Mouse (Mus musculus) heart, adult 2 months (tissue): ENCODE results near the gene Clip3. TPM values are rescaled to one million over a fixed set of nuclear protein-coding genes. Genes with fewer than 3 reads are reported as not detected.

Experiments used
- DNase-seq, 2 experiments: peaks; one replicate each; pipeline ENCODE4 v3.0.0; 2021
- H3K27ac ChIP-seq: fragments of 200-600 bp; 2 replicates; pipeline ENCODE4 v1.8.1; 2022
- H3K27me3 ChIP-seq: fragments of 200-500 bp; 2 replicates; pipeline ENCODE4 v1.6.1; 2012; ENCODE audit warnings: mild to moderate bottlenecking, low read length, inconsistent platforms, mixed read lengths; ENCODE audit not compliant: control insufficient read depth, insufficient read depth
- H3K36me3 ChIP-seq: fragments of 200-500 bp; 2 replicates; pipeline ENCODE4 v1.6.1; 2012; ENCODE audit warnings: low read length, inconsistent platforms; ENCODE audit not compliant: control insufficient read depth, insufficient read depth
- H3K4me1 ChIP-seq: fragments of 200-500 bp; 2 replicates; pipeline ENCODE4 v1.6.1; 2011; ENCODE audit warnings: low read length; ENCODE audit not compliant: control insufficient read depth, insufficient read depth
- H3K4me3 ChIP-seq: fragments of 200-600 bp; 2 replicates; pipeline ENCODE4 v1.8.1; 2022
- H3K79me2 ChIP-seq: fragments of 200-500 bp; replicated peaks from 2 replicates; pipeline ENCODE4 v1.6.1; 2012; ENCODE audit warnings: mild to moderate bottlenecking, inconsistent platforms, low read length, moderate library complexity, mixed read lengths; ENCODE audit not compliant: control insufficient read depth, insufficient read depth
- H3K9ac ChIP-seq: fragments of 200-500 bp; 2 replicates; pipeline ENCODE4 v1.6.1; 2012; ENCODE audit warnings: low read depth, mild to moderate bottlenecking, control low read depth, inconsistent platforms, low read length, mixed read lengths
- CTCF ChIP-seq: fragments of 200-600 bp; IDR thresholded peaks from 2 replicates; pipeline ENCODE4 v1.8.1; 2022; ENCODE audit warnings: antibody characterized with exemption, mild to moderate bottlenecking, moderate library complexity
- EP300 ChIP-seq: fragments of 200-500 bp; IDR thresholded peaks from 2 replicates; pipeline ENCODE4 v1.6.1; 2011; ENCODE audit warnings: low read depth, low read length, control low read depth; ENCODE audit not compliant: insufficient read depth
- POLR2A ChIP-seq: fragments of 200-500 bp; IDR thresholded peaks from 2 replicates; pipeline ENCODE4 v1.6.1; 2011; ENCODE audit warnings: mild to moderate bottlenecking, low read depth, low read length, control low read depth; ENCODE audit not compliant: insufficient read depth
- WGBS: fragments of 180-500 bp; shearing (Covaris S2); methylation state at CpG from one replicate; pipeline ENCODE4 v1.1.7; 2018; 5-methylcytosine and 5-hydroxymethylcytosine counted together
- intact Hi-C: fragments of 180-260 bp; cut with DNase I; formaldehyde crosslinking; loops from one replicate; pipeline ENCODE4 v1.15.1; 2025
- polyA plus RNA-seq: library from polyadenylated mRNA; depleted of rRNA; stranded (reverse); fragments of >200 nt; gene quantifications from 2 replicates; pipeline ENCODE4 v1.2.3, GENCODE M21; 2012
- total RNA-seq, 2 experiments: library from RNA; stranded (reverse); gene quantifications; 2 replicates each; pipeline ENCODE4 v1.2.3; 2021

Gene Clip3
- total and polyA plus RNA-seq, 3 experiments: 5.6 to 6.6 (median 5.6) TPM

DNA sequence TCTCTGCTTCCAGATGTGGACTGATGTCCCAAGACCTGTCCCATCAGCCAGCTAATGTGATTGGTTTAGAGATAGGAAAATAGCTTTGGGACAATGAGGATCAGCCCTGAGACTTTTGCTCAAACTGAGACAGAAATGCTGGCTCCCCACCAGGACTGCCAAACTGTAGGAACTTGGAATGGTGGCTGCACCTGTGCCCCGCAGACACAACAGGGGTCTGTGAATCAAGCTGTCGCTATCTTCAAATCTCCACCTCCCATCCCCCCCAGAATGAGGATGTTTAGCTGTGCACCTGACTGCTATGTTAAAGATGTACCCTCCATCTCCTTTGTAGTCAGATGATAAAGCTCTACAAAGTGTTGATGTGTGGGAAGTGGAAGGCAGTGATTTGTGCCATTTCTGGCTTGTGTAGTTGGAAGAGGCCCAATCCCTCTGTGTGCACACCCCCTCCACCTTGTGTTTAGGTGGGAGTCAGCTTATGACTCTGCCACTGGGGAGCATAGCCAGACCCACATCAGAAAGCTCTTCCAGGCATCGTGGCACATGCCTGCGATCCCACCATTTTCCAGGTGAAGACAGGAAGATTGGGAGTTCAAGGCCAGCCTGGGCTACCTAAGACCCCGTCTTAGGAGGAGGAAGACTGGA lies 32.9 kb downstream of the Clip3 start:
- intact Hi-C loops: no loop called here
- 83% methylated on average over 5 of the region's 5 CpGs for WGBS
- TF ChIP-seq CTCF (no peak), EP300 (no peak), POLR2A (no peak)

DNA sequence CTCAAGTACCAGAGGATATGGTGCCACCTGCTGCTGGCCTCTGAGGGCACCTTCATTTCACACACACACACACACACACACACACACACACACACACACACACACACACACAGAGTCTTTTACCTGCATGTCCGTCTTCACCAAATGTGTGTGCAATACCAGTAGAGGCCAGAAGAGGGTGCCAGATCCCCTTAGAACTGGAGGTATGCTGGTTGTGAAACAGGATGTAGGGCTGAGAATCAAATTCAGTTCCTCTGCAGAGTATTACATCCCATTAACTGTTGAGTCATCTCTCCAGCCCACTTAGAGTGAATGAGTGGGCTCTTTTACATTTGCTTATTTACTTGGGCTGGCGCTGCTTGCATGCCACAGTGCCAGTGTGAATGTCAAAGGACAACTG lies 33.8 kb downstream of the Clip3 start:
- Histone ChIP-seq H3K27me3 (no peaks in the 10 kb centered on the region), H3K79me2 (no peaks in the 10 kb centered on the region), H3K27ac (no peak overlapping the region), H3K36me3 (no peaks in the 10 kb centered on the region), H3K4me1 (peaks cover 1% of the 10 kb centered on the region; the same call in 1 of the 2 replicates), H3K9ac (no peak overlapping the region), H3K4me3 (no peak overlapping the region)
- 54% methylated on average over 2 of the region's 2 CpGs for WGBS
- intact Hi-C loops: no loop called here
- no peak for DNase-seq
- TF ChIP-seq CTCF (peak; percentile 61), EP300 (no peak)

More for the DNA sequence above, 32.9 kb downstream of the Clip3 start:
- Histone ChIP-seq H3K4me3 (no peak overlapping the region), H3K27ac (no peak overlapping the region), H3K4me1 (peaks cover 1% of the 10 kb centered on the region; the same call in 1 of the 2 replicates), H3K36me3 (no peaks in the 10 kb centered on the region), H3K79me2 (no peaks in the 10 kb centered on the region), H3K9ac (no peak overlapping the region), H3K27me3 (no peaks in the 10 kb centered on the region)
- DNase-seq: no peak

DNA sequence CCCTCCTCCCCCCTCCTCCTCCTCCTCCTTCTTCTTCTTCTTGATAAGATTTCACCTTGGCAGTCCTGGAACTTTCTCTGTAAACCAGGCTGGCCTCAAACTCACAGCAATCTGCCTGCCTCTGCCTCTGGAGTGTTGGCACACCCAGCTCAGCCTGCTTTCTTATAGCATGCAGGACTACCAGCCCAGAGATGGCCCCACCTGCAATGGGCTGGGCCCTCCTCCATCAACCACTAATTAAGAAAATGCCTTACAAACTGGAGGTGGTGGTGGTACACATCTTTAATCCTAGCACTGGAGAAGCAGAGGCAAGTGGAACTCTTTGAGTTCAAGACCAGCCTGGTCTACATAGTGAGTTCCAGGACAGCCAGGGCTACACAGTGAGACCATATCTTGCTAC lies 34.9 kb downstream of the Clip3 start:
- Histone ChIP-seq H3K4me1 (no peaks in the 10 kb centered on the region; the same call in 1 of the 2 replicates), H3K36me3 (no peaks in the 10 kb centered on the region), H3K27me3 (no peaks in the 10 kb centered on the region), H3K79me2 (no peaks in the 10 kb centered on the region), H3K27ac (no peak overlapping the region), H3K4me3 (no peak overlapping the region), H3K9ac (no peak overlapping the region)
- TF ChIP-seq CTCF: no peak
- TF ChIP-seq POLR2A: no peak
- TF ChIP-seq EP300: no peak
- intact Hi-C loops: no loop called here
- DNase-seq: no peak

DNA sequence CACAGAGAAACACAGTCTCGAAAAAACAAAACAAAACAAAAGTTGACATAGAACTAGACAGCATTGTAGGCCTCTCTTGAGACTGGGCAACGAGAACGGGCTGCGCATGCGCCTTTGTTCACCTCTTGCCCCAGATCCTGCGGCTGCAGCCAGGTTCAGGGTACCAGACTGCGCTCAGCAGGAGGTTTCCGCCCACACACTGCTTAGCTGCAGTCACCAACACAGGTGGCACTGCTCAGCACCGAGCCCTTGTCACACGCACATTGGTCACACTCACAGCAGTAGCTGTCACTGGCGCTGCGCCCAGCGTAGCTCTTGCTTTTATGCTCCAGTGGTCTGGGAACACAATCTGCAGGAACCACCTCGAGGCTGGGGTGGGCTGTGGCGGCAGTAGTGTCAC lies 35.6 kb downstream of the Clip3 start:
- intact Hi-C loops: no loop called here
- H3K27ac ChIP-seq: no peak overlapping the region
- 52% methylated on average over 15 of the region's 15 CpGs for WGBS
- H3K27me3 ChIP-seq: no peaks in the 10 kb centered on the region
- TF ChIP-seq CTCF (no peak), POLR2A (no peak), EP300 (no peak)
- H3K9ac ChIP-seq: no peak overlapping the region
- no peak overlapping the region for H3K4me3 ChIP-seq
- H3K4me1 ChIP-seq: no peaks in the 10 kb centered on the region; the same call in 1 of the 2 replicates
- no peak for DNase-seq
- H3K36me3 ChIP-seq: no peaks in the 10 kb centered on the region
- no peaks in the 10 kb centered on the region for H3K79me2 ChIP-seq

DNA sequence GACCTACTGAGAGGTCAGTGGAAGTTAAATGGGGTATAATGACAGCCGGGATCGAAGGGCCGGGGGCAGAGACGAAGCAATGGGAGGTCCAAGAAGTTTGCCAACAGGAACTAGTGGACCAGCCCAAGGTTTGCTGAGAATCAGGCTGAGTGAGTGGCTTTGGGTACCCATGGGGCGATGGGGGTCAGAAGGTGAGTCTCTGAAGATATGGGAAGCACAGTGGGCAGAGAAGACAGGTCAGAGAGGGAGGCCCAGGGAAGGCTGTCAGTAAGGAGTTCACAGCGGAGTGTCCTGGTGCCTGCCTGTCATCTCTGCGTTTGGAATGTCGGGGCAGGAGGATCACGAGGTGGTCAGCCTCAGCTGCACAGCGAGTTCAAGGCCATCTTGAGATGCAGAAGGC lies 36.9 kb downstream of the Clip3 start:
- H3K4me3 ChIP-seq: no peak overlapping the region
- no peak overlapping the region for H3K27ac ChIP-seq
- TF ChIP-seq CTCF: no peak
- H3K4me1 ChIP-seq: no peaks in the 10 kb centered on the region; the same call in none of the 2 replicates
- H3K9ac ChIP-seq: no peak overlapping the region
- no peaks in the 10 kb centered on the region for H3K36me3 ChIP-seq
- no peak for DNase-seq
- intact Hi-C loops: no loop called here
- no peaks in the 10 kb centered on the region for H3K79me2 ChIP-seq
- 57% methylated on average over 10 of the region's 10 CpGs for WGBS
- no peaks in the 10 kb centered on the region for H3K27me3 ChIP-seq

DNA sequence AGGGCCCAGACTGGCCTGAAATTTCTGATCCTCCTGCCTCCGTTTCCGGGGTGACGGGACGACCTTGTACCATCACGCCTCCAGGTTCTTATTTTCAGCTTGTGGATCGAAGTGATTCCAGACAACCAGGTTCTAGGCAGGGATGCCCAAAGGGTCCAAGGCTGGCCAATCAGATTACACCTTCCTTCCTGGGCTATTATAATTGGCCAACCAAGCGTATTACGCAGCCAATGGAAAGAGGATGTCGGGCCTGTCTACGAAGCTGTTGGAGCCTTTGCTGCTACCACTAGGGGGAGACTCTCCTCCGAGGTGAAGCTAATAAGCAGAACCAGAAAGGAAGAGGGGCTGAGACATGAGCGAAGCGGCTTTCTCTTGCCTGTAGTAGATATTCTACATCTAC lies 40.4 kb downstream of the Clip3 start:
- Histone ChIP-seq H3K27me3 (no peaks in the 10 kb centered on the region), H3K9ac (no peak overlapping the region), H3K4me3 (no peak overlapping the region), H3K79me2 (no peaks in the 10 kb centered on the region), H3K4me1 (peaks cover 2% of the 10 kb centered on the region), H3K36me3 (no peaks in the 10 kb centered on the region), H3K27ac (no peak overlapping the region)
- intact Hi-C loops: no loop called here
- TF ChIP-seq CTCF (peak; percentile 89), POLR2A (no peak)
- peak; percentile 42 to 67 for DNase-seq
- WGBS: 11% methylated on average over 13 of the region's 13 CpGs
